Mouse (Mus musculus): ENCODE data around the gene Sptbn1.

DNA sequence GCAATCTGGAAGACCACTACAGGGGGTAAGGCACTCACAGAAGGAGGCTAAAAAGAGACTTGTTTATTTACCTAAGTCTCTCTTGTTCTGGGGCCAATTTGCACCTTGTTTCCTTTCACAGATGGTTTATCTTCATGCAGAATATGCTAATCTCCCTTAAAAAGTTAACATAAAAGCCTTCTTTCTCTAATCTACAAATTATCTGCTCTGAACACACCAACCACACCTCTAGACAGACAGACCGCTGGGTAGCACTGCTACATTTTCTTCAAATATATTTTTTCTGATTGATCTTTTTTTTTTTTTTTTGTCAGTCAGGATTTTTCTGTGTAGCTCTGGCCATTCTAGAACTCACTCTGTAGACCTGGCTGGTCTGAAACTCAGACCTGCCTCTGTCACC is 50.5 kb downstream of the Sptbn1 start:
- TF ChIP-seq CTCF (IDR thresholded peaks at IDR 0.05; ENCODE audit: extremely low read depth, insufficient read length, insufficient replicate concordance, low read depth, low read length) (no peak), POLR2A (IDR thresholded peaks at IDR 0.05; ENCODE audit: low read depth, low read length) (no peak)

Measured in small intestine, adult 2 months (tissue).